ENCODE assay signal across 8 mouse cellular contexts in genomic region chr19:34662067-34662507, GRCm38 (mm10). TPM values are rescaled to one million over a fixed set of nuclear protein-coding genes. Genes with fewer than 3 reads are reported as not detected.
DNase-seq lines count a peak whose midpoint lies in the region; ATAC-seq and TF ChIP-seq lines count a peak whose summit lies in the region.

No protein-coding gene starts in this region.

- peak overlapping the region; percentile 31 for H3K4me3 ChIP-seq in hindbrain, postnatal 0 days (ENCODE audit: low read length)
- peak overlapping the region; percentile 86 for H3K4me3 ChIP-seq in megakaryocyte, embryonic 14.5 days (replicated peaks)

- H3K9me3 ChIP-seq in hindbrain, postnatal 0 days (ENCODE audit: low read length), result no peaks in the 10 kb centered on the region
- H3K9me3 ChIP-seq in megakaryocyte, embryonic 14.5 days, result no peaks in the 10 kb centered on the region

- peak; percentile 96 for ATAC-seq in hindbrain, postnatal 0 days

- H3K9ac ChIP-seq in hindbrain, postnatal 0 days (replicated peaks; ENCODE audit: low read length), result no peak overlapping the region

- WGBS in hindbrain, postnatal 0 days, result 19% methylated on average over 13 of the region's 13 CpGs

- no peaks in the 10 kb centered on the region for H3K4me1 ChIP-seq in hindbrain, postnatal 0 days (ENCODE audit: insufficient read depth, low read length)
- peaks cover 21% of the 10 kb centered on the region for H3K4me1 ChIP-seq in megakaryocyte, embryonic 14.5 days

- H3K27me3 ChIP-seq in hindbrain, postnatal 0 days (ENCODE audit: insufficient read depth, low read length), result no peaks in the 10 kb centered on the region
- peaks cover 2% of the 10 kb centered on the region for H3K27me3 ChIP-seq in megakaryocyte, embryonic 14.5 days (replicated peaks)

- H3K4me2 ChIP-seq in hindbrain, postnatal 0 days (ENCODE audit: low read depth, low read length), result peak overlapping the region; percentile 55

- no peak overlapping the region; the same call in 1 of the 2 replicates for H3K27ac ChIP-seq in hindbrain, postnatal 0 days

- peak; percentile 25 for DNase-seq in ovary, adult 18-20 months (ENCODE audit: low spot score)
- no peak for DNase-seq in ovary, postnatal 10 days (ENCODE audit: low spot score)
- peak; percentile 86 for DNase-seq in embryo, embryonic 10 days (ENCODE audit: low spot score)
- DNase-seq in gastrocnemius, adult 8-10 months (ENCODE audit: low spot score in 2 of 2), result peak; percentile 13 to 48
- peak; percentile 87 for DNase-seq in hindbrain, postnatal 0 days (ENCODE audit: low spot score)
- DNase-seq in left cerebral cortex, adult 8-10 months (ENCODE audit: low spot score in 2 of 2), result peak; percentile 26 to 37
- peak; percentile 46 for DNase-seq in right cerebral cortex, postnatal 25 days

- TF ChIP-seq CTCF in hindbrain, postnatal 0 days (IDR thresholded peaks at IDR 0.05; ENCODE audit: low read depth), result peak; percentile 87

- no peaks in the 10 kb centered on the region for H3K36me3 ChIP-seq in hindbrain, postnatal 0 days (ENCODE audit: insufficient read depth, low read length)
- no peaks in the 10 kb centered on the region for H3K36me3 ChIP-seq in megakaryocyte, embryonic 14.5 days (replicated peaks; ENCODE audit: low read length)

RNA-seq across cellular contexts. Expression of gene Ifit1, which starts 21.4 kb away (rescaled TPM):
- total RNA-seq in gastrocnemius, adult 8-10 months (2022), result under 1 TPM; 0.21 to 0.76 (median 0.27) TPM
- 0.72 and 1.5 TPM in 2 replicates for total RNA-seq in hindbrain, postnatal 0 days (2014; rRNA removed)
- 0.99 and 1.3 TPM in 2 replicates for polyA plus RNA-seq in hindbrain, postnatal 0 days (2015; fragmentation: Nextera tagmentation; extraction: Ambion mirVana)
- total RNA-seq in left cerebral cortex, adult 8-10 months (2022), result 1 to 10 TPM; 1.3 to 3.0 (median 2.1) TPM
- polyA plus RNA-seq in megakaryocyte, embryonic 14.5 days (2012; ENCODE audit: insufficient read depth, low replicate concordance), result 1.2 TPM in 1 of 2 replicates, not detected in the other

RNA-seq across cellular contexts. Expression of gene Ifit1bl2, which starts 21.5 kb away (rescaled TPM):
- not detected for total RNA-seq in gastrocnemius, adult 8-10 months (2022)
- 0.37 and 1.2 TPM in 2 replicates for total RNA-seq in hindbrain, postnatal 0 days (2014; rRNA removed)
- 0.16 and 0.26 TPM in 2 replicates for polyA plus RNA-seq in hindbrain, postnatal 0 days (2015; fragmentation: Nextera tagmentation; extraction: Ambion mirVana)
- under 1 TPM; 0.38 to 0.66 (median 0.49) TPM for total RNA-seq in left cerebral cortex, adult 8-10 months (2022)
- polyA plus RNA-seq in megakaryocyte, embryonic 14.5 days (2012; ENCODE audit: insufficient read depth, low replicate concordance), result 0.30 TPM in 1 of 2 replicates, not detected in the other

RNA-seq across cellular contexts. Expression of gene Ifit3b, which starts 54.3 kb away (rescaled TPM):
- 1 to 10 TPM in 3 of 4 experiments, under 1 TPM in 1; 0.64 to 2.1 (median 1.2) TPM for total RNA-seq in gastrocnemius, adult 8-10 months (2022)
- total RNA-seq in hindbrain, postnatal 0 days (2014; rRNA removed), result 0.21 and 0.43 TPM in 2 replicates
- polyA plus RNA-seq in hindbrain, postnatal 0 days (2015; fragmentation: Nextera tagmentation; extraction: Ambion mirVana), result 0.98 and 0.99 TPM in 2 replicates
- 1 to 10 TPM; 3.5 to 6.3 (median 4.4) TPM for total RNA-seq in left cerebral cortex, adult 8-10 months (2022)
- polyA plus RNA-seq in megakaryocyte, embryonic 14.5 days (2012; ENCODE audit: insufficient read depth, low replicate concordance), result 1.2 TPM in 1 of 2 replicates, not detected in the other
